Mouse (Mus musculus): ENCODE data around the gene Socs7. TPM values are rescaled to one million over a fixed set of nuclear protein-coding genes. Genes with fewer than 3 reads are reported as not detected.

Gene Socs7
- polyA plus RNA-seq (2015; fragmentation: Nextera tagmentation; extraction: Ambion mirVana) = 2.5 and 2.6 TPM in 2 replicates

GRCm38 (mm10) chr11:97361948-97362648, at the start of gene Socs7:
Socs7 (plus strand) TSS chr11:97362551.

GRCm38 (mm10) chr11:97315504-97316503, 46.5 kb upstream of the Socs7 start, which contains the start of gene Mrpl45:
Mrpl45 (plus strand) TSS chr11:97315716.

GRCm38 (mm10) chr11:97352027-97352684, 10.2 kb upstream of the Socs7 start, which contains the start of gene Gpr179:
Gpr179 (minus strand) TSS chr11:97352077.

GRCm38 (mm10) chr11:97415330-97415711, 53.0 kb downstream of the Socs7 start, which contains the start of gene Arhgap23:
Arhgap23 (plus strand) TSS chr11:97415533.

Other genes starting within 250 kb of the Socs7 start
- gene Tbx21, start 247.2 kb upstream of the Socs7 start, polyA plus RNA-seq (2015; fragmentation: Nextera tagmentation; extraction: Ambion mirVana) = 0.28 and 0.50 TPM in 2 replicates
- gene Tbkbp1, start 211.1 kb upstream of the Socs7 start, polyA plus RNA-seq (2015; fragmentation: Nextera tagmentation; extraction: Ambion mirVana) = 4.4 and 5.1 TPM in 2 replicates
- gene Kpnb1, start 174.7 kb upstream of the Socs7 start, polyA plus RNA-seq (2015; fragmentation: Nextera tagmentation; extraction: Ambion mirVana) = 16.4 and 17.9 TPM in 2 replicates
- gene Npepps, start 81.9 kb upstream of the Socs7 start, polyA plus RNA-seq (2015; fragmentation: Nextera tagmentation; extraction: Ambion mirVana) = 32.5 and 54.5 TPM in 2 replicates
- gene Mrpl45, start 46.8 kb upstream of the Socs7 start, polyA plus RNA-seq (2015; fragmentation: Nextera tagmentation; extraction: Ambion mirVana) = 30.0 and 45.7 TPM in 2 replicates
- gene Gpr179, start 10.5 kb upstream of the Socs7 start, polyA plus RNA-seq (2015; fragmentation: Nextera tagmentation; extraction: Ambion mirVana) = 4.8 and 7.3 TPM in 2 replicates
- 5.2 and 8.4 TPM in 2 replicates for gene Arhgap23, start 53.0 kb downstream of the Socs7 start, polyA plus RNA-seq (2015; fragmentation: Nextera tagmentation; extraction: Ambion mirVana)
- gene 4933428G20Rik, start 137.8 kb downstream of the Socs7 start, polyA plus RNA-seq (2015; fragmentation: Nextera tagmentation; extraction: Ambion mirVana) = 0.44 and 0.60 TPM in 2 replicates
- 1.8 and 2.3 TPM in 2 replicates for gene Srcin1, start 213.6 kb downstream of the Socs7 start, polyA plus RNA-seq (2015; fragmentation: Nextera tagmentation; extraction: Ambion mirVana)